Mouse (Mus musculus): ENCODE results near the gene Aknad1.

Gene Aknad1

GRCm38 (mm10) chr3:108787754-108788454 lies 48.4 kb downstream of the Aknad1 start:
- DNase-seq (ENCODE audit: low spot score) = no peak

- no peak for DNase-seq (ENCODE audit: low spot score)
Observed at GRCm38 (mm10) chr3:108788455-108788794, 49.0 kb downstream of the Aknad1 start.

GRCm38 (mm10) chr3:108789299-108789698 lies 49.8 kb downstream of the Aknad1 start:
- DNase-seq (ENCODE audit: low spot score) = no peak

DNA sequence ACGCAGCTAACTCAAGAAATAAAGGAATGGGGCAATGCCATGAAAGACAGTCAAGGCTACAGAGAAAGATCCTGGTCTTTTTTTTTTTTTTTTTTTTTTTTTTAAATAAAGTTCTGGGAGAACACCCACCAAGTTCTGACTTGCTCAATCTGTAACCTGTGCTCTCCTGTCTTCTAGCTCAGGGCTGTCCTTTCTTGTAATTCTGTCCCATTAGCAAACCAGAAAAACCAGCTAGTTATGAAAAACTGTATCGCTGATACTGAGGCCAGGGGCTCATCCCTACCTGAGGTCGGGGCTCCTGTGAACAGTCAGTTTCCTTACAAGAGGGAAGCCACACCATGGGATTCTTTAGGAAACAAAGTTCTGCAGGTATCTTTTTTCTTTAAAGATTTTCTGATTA lies 51.0 kb downstream of the Aknad1 start:
- no peak for DNase-seq (ENCODE audit: low spot score)

DNA sequence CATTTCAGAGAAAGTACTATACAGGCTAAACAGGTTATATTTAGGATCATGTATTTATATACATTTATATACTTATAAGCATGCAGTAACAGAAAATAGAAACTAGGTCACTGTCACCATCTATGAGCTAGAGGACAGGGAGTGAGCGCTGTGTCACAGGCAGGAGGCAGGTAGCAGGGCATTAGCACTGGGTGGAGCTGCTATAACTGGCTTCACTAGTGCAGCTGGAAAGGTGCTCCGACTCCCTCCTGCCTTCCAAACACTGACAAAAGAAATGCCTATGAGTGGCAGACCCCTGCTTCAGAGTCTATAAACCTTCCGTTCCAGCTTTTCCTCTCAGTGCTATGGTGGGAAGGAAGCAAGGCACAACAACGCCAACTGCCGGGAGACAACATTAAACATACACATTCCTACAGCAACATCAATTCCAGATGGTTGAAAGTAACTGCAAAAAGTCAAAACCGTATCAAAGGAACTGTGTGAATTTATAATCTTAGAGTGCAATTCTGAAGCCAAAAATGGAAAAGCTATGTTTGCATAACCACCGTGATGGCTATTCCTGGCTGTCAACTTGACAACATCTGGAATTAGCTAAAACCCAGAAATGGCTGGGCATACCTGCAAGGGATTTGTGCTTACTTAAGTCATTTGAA lies 51.7 kb downstream of the Aknad1 start:
- DNase-seq (ENCODE audit: low spot score) = no peak

- DNase-seq (ENCODE audit: low spot score) = no peak
Observed at GRCm38 (mm10) chr3:108792420-108792819, 53.0 kb downstream of the Aknad1 start.

GRCm38 (mm10) chr3:108794780-108795179 lies 55.3 kb downstream of the Aknad1 start:
- DNase-seq (ENCODE audit: low spot score) = no peak

GRCm38 (mm10) chr3:108795554-108796299 lies 56.3 kb downstream of the Aknad1 start:
- DNase-seq (ENCODE audit: low spot score) = peak; percentile 35

DNA sequence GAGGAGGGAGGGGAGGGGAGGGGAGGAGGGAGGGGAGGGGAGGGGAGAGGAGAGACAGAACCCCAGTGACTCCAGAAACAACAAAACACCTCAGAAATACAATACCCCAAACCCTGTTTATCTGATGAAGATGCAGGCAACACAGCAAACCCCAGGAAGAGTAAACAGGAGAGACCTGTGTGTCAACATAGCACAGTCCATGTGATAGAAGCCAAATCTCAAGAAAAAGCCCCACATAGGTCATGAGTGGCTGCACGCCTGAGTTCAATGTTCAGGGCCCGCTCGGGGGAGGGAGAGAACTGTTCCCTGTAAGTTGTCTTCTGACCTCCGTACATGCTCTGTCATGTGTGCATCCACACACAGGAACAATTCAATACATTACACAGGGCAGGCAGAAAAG lies 56.9 kb downstream of the Aknad1 start:
- peak; percentile 2 for DNase-seq (ENCODE audit: low spot score)

GRCm38 (mm10) chr3:108797723-108798122 lies 58.3 kb downstream of the Aknad1 start:
- DNase-seq (ENCODE audit: low spot score) = no peak

DNA sequence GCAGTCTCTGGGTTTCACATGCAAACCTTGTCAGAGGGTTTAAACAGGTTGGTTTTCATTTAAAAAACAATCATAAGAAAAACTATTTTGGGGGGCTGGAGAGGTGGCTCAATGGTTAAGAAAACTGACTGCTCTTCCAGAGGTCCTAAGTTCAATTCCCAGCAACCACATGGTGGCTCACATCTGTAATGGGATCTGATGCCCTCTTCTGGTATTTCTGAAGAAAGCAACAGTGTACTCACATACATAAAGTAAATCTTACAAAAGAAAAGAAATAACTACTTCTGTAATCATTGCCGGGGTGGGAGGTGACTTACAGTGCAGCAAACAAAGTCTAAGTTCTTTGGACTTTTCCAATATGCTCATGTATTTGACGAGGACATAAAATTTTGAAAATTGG lies 58.9 kb downstream of the Aknad1 start:
- no peak for DNase-seq (ENCODE audit: low spot score)

- no peak for DNase-seq (ENCODE audit: low spot score)
Observed at GRCm38 (mm10) chr3:108805622-108806021, 66.2 kb downstream of the Aknad1 start.

GRCm38 (mm10) chr3:108810747-108811263 lies 71.3 kb downstream of the Aknad1 start:
- no peak for DNase-seq (ENCODE audit: low spot score)

DNA sequence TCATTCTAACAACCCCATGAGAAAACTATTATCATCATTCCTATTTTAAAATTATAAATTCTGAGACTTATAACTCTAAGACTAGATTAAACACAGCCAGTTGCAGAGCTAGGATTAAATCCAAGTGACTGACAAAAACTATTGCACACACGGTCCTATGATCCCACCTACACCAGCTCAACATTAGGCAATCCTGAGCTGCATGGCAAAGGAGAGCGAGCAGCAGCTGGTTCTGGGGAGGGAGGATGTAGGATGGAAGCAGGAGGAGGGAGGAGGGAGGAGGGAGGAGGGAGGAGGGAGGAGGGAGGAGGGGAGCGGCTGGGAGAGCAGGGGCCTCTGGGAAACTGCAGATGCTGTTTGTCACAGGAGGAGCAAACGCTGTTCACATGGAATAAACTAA lies 76.2 kb downstream of the Aknad1 start:
- DNase-seq (ENCODE audit: low spot score) = no peak

DNA sequence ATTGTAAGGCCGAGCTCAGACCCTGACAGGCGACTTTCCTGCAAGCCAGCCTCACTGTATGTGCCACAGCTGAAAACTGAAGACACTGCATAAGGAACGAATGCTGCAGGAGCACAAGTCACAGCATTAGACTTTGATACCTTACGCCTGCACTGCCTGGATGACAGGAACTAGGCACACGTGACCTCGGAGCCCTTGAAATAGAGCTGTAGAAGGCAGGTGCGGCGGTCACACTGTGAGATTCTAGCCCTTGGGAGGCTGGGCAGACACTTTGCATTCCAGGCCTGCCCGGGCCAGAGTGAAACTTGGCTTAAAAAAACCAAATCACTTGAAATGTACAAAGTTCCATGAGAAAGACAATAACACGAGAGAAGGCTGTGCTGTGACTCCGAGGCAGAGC lies 91.0 kb downstream of the Aknad1 start:
- no peak for DNase-seq (ENCODE audit: low spot score)

DNA sequence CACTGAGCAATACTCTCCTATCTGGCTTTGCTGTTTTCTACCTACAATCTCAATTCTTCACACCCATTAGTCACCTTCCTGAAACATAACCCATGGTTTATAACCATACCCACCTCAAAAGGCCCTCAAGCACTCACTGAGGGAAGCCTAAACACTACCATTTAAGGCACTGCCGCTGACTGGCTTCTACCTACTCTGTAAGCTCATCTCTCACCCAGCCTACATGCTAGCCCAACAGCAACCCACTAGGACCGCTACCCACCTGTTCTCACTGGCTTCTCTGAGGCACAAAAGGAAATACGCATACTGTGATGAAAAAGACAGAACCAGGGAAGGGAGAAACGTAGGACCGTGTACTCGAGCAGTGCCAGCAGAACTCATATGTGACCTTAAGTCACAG lies 92.3 kb downstream of the Aknad1 start:
- DNase-seq (ENCODE audit: low spot score) = peak; percentile 27

All from T-cell, adult 2 months (primary cell).